Mouse (Mus musculus) right cerebral cortex, postnatal 4 days (tissue): ENCODE data around the gene 1700025G04Rik.
A peak's percentile ranks its signal among the peaks of the same experiment; 100 is the strongest.

Experiments used
- DNase-seq: peaks from one replicate; pipeline ENCODE4 v3.0.0-alpha.2; 2022

Gene 1700025G04Rik

DNA sequence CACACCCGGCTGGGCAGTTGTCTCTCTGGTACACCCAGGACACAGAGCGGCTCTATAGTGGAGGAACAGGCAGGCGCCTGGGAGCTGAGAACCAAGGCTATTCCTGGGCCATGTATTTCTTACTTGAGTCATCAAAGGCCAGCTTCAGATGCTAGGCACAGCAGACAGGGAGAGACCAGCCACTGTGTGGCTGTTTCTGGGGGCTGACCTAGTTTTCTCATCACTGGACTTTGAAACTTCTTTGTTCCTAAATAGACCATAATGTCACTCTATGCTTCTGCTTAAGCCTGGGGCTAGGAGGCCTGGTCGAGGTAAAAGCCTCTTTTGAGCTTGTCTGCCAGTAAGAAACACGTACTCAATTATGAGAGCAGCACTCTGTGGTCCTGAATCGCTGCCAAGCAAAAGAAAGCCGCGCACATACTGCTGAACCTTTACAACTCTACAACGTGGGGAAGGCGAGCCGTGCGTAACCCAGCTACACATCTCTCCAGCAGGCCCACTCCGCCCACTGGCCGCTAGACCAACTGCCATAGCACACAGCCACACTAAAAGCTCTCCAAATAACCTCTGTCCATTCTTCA lies 199.8 kb downstream of the 1700025G04Rik start:
- peak; percentile 42 for DNase-seq

GRCm38 (mm10) chr1:151887631-151888030 lies 202.3 kb downstream of the 1700025G04Rik start:
- DNase-seq, result no peak

- DNase-seq, result no peak
Measured at GRCm38 (mm10) chr1:151887126-151887525, 202.8 kb downstream of the 1700025G04Rik start.

DNA sequence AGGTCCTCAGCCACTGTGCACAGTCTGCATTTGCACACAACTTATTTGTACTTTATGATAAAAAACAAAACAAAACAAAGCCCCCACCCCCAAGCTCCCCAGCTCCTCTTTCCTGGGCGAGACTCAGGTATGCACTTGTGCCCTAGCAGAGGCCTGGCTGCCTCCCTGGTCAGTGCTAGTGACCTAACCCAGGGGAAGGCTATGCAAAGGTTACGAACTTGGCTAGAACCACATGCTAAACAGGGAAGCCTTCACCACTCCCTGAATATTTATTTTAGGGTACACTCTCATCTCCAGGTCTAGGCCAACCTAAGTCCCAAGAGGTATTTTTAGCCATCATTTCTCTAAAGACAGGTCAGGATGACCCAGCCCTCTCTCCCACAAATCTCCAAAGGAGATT lies 203.8 kb downstream of the 1700025G04Rik start:
- DNase-seq, result no peak

DNA sequence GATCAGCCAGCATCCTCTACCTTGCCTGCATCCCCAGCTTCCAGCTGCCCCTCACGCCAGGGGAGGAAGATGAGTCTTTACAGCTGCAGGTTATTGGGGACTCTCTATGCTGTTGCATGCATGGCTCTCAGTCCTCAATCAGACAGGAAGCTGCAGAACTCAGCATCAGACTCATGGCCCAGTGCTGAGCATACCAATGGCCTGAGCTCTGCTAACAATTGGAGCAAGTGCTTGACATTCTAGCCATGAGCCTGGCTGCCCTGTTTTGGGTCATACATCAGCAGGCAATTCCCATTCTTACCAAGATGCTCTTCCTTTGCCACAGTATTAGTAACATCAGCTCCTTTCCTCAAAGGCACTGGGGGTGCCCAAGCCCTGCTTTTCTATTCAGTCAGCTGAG lies 208.7 kb downstream of the 1700025G04Rik start:
- no peak for DNase-seq

DNA sequence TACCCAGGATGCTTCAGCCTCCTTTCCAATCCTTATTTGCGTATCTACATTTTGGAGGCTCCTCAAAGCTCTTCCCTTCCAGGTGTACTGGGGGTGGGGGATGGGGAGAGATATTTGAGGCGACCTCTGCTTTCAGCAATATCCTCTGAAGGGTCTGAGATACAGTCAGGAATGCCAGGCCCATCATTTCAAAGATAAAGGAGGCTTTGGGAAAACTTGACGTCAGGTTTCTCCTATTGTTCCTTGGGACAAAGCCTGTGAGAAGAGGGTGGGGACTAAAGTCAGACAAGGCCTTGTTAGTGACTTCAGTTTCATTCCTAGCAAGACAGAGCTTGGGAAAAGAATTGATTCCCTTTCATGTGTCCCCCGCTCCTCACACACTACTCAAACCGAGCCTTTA lies 209.2 kb downstream of the 1700025G04Rik start:
- DNase-seq, result no peak

DNA sequence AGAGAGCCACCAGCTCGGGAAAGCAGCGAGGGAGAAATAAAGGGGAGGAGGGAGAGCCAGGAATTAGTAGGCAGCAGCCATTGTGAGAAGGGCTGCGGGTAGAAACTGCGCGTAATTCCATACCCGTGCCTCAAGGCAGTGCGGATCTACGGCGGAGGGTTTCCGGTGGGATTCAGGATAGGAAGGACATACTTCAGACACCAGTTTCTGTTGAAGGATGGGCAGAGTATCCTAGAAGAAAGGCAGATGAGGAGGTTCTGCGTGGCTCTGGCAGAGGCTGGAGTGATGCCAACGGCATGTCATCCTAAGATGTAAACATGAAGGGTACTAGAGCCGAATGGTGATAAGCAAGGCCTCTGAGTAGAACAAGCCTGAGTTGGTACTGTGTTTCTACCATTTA lies 210.0 kb downstream of the 1700025G04Rik start:
- no peak for DNase-seq

DNA sequence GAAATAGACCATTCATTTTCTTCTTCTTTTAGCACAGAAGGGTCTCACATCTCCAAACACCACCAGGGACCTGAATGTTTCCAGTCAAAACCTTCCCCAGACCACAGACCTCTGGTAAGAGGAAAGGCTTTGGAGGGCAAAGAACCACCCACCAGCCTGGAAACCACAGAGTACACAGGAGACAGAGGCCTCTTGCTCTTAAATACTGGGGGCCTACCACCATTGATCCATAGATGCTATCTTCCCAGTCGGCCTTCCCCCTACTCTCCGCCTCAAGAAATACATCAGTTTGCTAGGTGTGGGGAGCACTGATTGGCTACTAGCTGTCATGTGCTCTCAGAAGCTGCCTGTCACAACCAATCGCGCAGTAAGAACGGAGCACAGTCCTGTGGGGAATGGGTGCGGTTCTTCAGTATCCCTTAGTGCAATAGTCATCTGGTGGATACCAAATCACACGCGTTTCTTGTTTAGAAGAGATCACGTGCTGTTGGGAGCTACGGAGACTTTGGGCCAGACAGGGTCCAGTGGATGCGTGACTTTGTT lies 210.5 kb downstream of the 1700025G04Rik start:
- DNase-seq, result no peak

DNA sequence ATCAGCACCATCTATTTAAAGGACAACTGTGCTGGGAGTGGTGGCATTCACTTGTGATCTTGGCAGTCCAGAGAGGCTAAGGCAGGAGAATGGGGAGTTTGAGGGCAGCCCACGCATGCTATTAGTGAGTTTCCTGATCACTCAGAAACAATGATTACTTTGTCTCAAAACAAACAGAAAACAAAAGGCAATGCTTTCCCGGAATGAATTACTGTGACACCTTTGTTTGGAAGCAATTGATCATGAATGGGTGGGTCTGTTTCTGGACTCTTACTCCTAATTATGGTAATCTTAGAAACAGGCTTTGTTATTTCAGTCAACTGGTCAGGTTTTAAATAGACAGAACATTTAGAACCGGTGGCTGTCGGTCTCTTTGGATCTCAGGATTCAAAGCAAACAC lies 211.5 kb downstream of the 1700025G04Rik start:
- DNase-seq, result no peak

DNA sequence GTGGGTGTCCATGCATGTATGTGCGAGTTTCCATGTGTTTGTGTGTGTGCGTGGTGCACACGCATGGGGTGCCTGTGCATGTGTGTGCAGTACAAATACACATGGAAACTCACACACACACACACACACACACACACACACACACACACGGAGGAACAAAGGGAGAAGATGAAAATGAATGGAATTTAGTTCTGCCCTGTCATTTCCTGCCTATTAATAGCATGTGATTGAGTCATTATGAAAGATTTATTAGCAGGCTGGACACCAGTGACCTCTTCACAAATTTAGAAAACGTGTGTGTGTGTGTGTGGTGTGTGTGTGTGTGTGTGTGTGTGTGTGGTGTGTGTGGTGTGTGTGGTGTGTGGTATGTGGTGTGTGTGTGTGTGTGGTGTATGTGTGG lies 217.0 kb downstream of the 1700025G04Rik start:
- DNase-seq, result no peak

DNA sequence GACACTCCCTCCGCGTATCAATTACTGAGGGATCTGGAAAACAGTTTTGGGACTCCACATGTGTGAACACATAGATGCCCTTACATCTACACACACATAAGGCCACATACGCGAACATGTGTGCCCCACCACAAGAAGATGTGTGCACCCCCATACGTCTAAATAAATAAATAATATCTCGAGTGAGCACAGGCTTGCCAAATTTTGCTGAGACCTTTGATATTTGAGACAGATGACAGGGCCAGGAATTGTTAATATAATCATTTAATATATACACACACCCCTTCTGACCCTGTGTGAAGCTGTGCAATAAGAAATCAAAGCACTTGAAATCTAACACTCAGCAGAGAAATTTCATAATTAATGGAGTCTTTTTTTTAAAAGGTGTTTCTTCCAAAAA lies 225.6 kb downstream of the 1700025G04Rik start:
- no peak for DNase-seq

DNA sequence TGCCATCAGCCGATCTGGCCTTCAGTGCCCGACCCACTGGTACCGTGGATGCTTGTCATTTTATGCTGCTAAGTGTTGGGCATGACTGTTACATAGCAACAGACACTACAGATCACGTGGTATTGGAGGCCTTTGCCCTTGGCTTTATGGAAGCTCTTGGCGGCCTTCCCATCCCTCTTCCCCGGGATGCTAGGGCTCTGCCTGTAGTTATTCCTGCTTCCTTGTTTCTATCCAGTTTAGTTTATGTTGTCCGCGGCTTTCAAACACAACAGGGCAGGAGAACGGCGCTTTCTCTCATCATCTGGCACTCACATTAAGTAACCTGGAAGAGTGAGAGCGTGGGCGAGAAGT lies 226.2 kb downstream of the 1700025G04Rik start:
- DNase-seq, result no peak

- DNase-seq, result no peak
Measured at GRCm38 (mm10) chr1:151863135-151863796, 226.7 kb downstream of the 1700025G04Rik start.

GRCm38 (mm10) chr1:151862109-151862508 lies 227.8 kb downstream of the 1700025G04Rik start:
- DNase-seq, result no peak

DNA sequence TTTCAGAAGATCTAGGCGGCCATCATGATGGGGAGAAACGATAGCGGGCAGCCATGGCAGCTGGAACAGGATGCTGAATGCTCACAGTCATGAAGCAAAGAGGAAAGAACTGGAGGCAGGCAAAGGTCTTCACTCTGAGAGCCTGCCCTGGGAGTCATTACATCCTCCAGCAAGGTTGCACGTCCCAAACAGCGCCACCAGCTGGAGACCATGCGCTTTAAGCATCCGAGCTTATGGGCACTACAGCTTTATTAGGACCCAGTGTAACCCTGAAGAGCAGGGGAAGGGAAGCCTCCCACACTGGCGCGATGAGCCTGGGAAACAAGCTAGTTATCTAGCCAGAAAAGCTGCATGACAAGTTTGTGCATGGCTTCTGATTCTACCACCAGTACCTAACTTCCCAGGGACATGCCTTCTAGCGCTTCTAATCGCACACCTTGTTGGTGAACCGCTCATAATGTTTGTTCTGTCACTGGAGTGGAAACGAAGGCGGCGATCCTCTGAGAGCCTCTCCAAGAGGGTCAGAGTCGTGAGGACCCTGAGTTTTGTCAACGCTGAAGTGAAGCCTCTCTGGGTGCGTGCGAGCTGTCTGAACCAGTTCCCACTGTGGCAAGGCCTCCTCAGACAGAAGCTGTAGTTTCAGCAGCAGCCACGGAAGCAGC lies 228.5 kb downstream of the 1700025G04Rik start:
- DNase-seq, result no peak

- no peak for DNase-seq
Measured at GRCm38 (mm10) chr1:151858474-151858873, 231.5 kb downstream of the 1700025G04Rik start.

DNA sequence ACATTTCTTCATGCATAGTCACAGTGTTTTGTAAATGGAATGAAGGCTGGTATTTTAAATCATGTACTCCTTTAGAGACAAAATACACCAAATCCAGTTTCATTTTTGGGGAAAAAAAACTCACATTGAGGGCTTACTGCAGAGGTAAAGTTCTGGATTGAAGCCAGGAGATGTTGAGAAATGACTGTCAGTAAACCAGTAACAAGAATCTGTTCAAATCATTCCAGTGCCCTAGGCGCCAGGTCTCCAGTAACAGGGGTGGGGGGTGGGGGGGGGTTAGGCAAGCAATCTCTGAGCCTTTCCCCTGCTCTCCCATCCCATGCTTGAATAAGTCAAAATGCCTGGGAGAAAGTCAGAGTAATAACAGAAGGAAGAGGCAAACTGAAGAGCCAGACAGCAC lies 234.4 kb downstream of the 1700025G04Rik start:
- DNase-seq, result no peak

- no peak for DNase-seq
Measured at GRCm38 (mm10) chr1:151851976-151852375, 237.9 kb downstream of the 1700025G04Rik start.

GRCm38 (mm10) chr1:151851051-151851848 lies 238.7 kb downstream of the 1700025G04Rik start:
- DNase-seq, result peak; percentile 37

DNA sequence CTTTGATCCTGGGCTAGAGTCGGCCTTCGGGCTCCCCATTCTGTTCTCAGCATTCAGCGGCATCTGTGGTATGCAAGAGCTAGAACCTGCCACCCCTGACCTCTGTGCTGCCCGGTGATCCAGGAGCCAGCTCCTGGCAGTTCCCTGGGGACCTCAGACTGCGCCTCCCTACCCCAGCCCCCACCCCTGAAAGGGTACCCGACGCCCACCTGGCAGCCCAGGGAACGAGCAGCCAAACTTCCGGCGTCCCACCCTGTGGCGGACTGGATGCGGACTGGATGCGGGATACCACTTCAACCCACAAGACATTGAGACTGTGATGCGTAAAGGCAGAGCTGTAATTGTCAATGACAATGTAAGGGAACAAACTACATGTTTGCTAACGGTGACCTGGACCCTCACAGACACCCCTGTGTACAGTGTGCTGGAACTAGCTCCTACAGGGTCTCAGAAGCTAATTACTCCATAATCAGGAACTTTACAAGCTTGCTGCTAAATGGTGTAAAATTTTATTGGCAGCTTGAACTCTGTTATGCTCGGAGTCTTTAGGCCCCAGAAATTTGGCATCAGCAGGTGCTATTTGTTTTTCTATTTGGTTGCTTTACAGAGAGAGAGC lies 239.8 kb downstream of the 1700025G04Rik start:
- no peak for DNase-seq

- DNase-seq, result no peak
Measured at GRCm38 (mm10) chr1:151848286-151848685, 241.6 kb downstream of the 1700025G04Rik start.

DNA sequence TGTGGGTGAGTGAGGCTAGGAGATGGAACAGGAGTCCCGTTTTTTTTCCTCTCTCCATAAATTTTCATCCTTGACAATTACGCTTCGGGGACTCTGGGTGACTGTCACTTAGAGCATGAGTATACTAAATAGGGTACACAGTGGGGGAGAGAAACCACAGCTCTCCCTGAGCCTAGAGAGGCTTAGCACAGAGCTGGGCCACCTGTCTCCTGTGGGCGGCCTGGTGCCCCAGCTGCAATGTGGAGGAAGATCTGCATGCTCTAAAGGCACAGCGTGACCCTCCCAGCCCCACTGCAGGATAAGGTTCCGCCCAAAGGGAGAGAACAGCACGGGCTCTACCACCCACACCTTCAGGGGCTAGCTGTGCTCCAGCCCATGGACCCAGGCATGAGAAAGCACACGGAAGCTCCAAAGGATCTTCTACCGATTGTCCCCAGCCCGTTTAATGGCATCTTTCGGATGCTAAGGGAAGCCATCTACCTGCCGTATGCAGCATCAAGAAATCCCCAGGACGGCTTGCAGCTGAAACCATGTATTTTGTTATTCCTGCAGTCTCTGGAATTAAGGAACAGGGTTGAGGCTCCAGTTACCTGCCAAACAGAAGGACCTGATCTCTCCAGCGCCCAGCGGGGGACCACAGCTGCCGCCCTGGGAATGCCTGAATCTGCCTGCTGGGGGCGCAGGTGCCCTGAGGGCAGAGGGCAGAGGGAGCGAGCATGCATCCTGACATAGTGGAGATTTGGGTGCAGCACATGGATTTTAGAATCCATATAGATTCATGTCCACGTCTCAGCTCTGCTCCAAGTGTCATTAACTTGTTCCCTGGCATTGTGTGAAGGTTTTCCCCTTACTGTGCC lies 243.8 kb downstream of the 1700025G04Rik start:
- no peak for DNase-seq
